Mouse (Mus musculus) left cerebral cortex, postnatal 25 days (tissue): ENCODE results near the gene Brpf3. TPM values are rescaled to one million over a fixed set of nuclear protein-coding genes. Genes with fewer than 3 reads are reported as not detected.
"Not testable (repeated sequence)": the region's sequence is repeated elsewhere in the genome, so short reads cannot be mapped to it uniquely, and the experiment has no call there.

Source experiments
- DNase-seq, 2 experiments: peaks; one replicate each; pipeline ENCODE4 v3.0.0; 2022; ENCODE audit warnings: low spot score in 2 of 2, mixed read lengths in 1 of 2
- intact Hi-C: fragments of 180-260 bp; cut with DNase I; formaldehyde crosslinking; loops from one replicate; pipeline ENCODE4 v1.15.1; 2025
- total RNA-seq, 2 experiments: library from RNA; stranded (reverse); gene quantifications; 2 replicates each; pipeline ENCODE4 v1.2.3; 2021

Gene Brpf3
- total RNA-seq, 2 experiments from 2014 or later, result 47.2 to 54.7 TPM

- no peak for DNase-seq
- intact Hi-C loops, result no loop called here
Measured at GRCm38 (mm10) chr17:28823749-28824148, 22.9 kb downstream of the Brpf3 start.

GRCm38 (mm10) chr17:28824896-28825295, 24.0 kb downstream of the Brpf3 start:
- DNase-seq, result peak; percentile 57 to 87
- intact Hi-C loops, result no loop called here

- intact Hi-C loops, result loop anchor here (2.0 kb wide), 1 partner anchor 63 kb away; no protein-coding TSS in a partner anchor
- DNase-seq, result no peak
Measured at GRCm38 (mm10) chr17:28825359-28826041, 24.6 kb downstream of the Brpf3 start.

GRCm38 (mm10) chr17:28827665-28828231, 26.9 kb downstream of the Brpf3 start:
- peak; percentile 13 to 52 for DNase-seq
- intact Hi-C loops, result loop anchor here (1.0 to 2.0 kb wide), 2 partner anchors 48 to 65 kb away; no protein-coding TSS in a partner anchor

GRCm38 (mm10) chr17:28829120-28829519, 28.2 kb downstream of the Brpf3 start:
- DNase-seq, result no peak
- intact Hi-C loops, result no loop called here

- intact Hi-C loops, result no loop called here
- no peak for DNase-seq
Measured at GRCm38 (mm10) chr17:28831065-28831464, 30.2 kb downstream of the Brpf3 start.

- intact Hi-C loops, result no loop called here
- DNase-seq, result no peak
Measured at GRCm38 (mm10) chr17:28832040-28832439, 31.1 kb downstream of the Brpf3 start.

- DNase-seq, result no peak
- intact Hi-C loops, result no loop called here
Measured at GRCm38 (mm10) chr17:28832875-28833274, 32.0 kb downstream of the Brpf3 start.

GRCm38 (mm10) chr17:28834676-28835075, 33.8 kb downstream of the Brpf3 start:
- intact Hi-C loops, result no loop called here
- DNase-seq, result no peak

- no peak for DNase-seq
- intact Hi-C loops, result no loop called here
Measured at GRCm38 (mm10) chr17:28837840-28838239, 37.0 kb downstream of the Brpf3 start.

GRCm38 (mm10) chr17:28841947-28842346, 41.1 kb downstream of the Brpf3 start:
- DNase-seq, intact Hi-C loops: not testable (repeated sequence)

GRCm38 (mm10) chr17:28843665-28844064, 42.8 kb downstream of the Brpf3 start:
- no peak for DNase-seq
- intact Hi-C loops, result no loop called here

GRCm38 (mm10) chr17:28846974-28847617, 46.2 kb downstream of the Brpf3 start:
- intact Hi-C loops, result no loop called here
- DNase-seq, result peak in 1 of 2 experiments; percentile 56

- intact Hi-C loops, result no loop called here
- no peak for DNase-seq
Measured at GRCm38 (mm10) chr17:28850511-28850910, 49.6 kb downstream of the Brpf3 start.

GRCm38 (mm10) chr17:28854377-28854776, 53.5 kb downstream of the Brpf3 start:
- no peak for DNase-seq
- intact Hi-C loops, result no loop called here

- no peak for DNase-seq
- intact Hi-C loops, result no loop called here
Measured at GRCm38 (mm10) chr17:28855166-28855885, 54.4 kb downstream of the Brpf3 start.

- intact Hi-C loops, result no loop called here
- DNase-seq, result no peak
Measured at GRCm38 (mm10) chr17:28856030-28856429, 55.1 kb downstream of the Brpf3 start.

GRCm38 (mm10) chr17:28858205-28858604, 57.3 kb downstream of the Brpf3 start, which contains the start of gene Pnpla1:
Gene Pnpla1, plus strand, starts transcription at chr17:28858411.
- DNase-seq, result no peak
- intact Hi-C loops, result no loop called here

GRCm38 (mm10) chr17:28863926-28864325, 63.0 kb downstream of the Brpf3 start:
- intact Hi-C loops, result no loop called here
- no peak for DNase-seq

GRCm38 (mm10) chr17:28864464-28864863, 63.6 kb downstream of the Brpf3 start:
- no peak for DNase-seq
- intact Hi-C loops, result no loop called here
